Mouse (Mus musculus) liver, embryonic 12.5 days (tissue): ENCODE measurements around the gene Loxl3. TPM values are rescaled to one million over a fixed set of nuclear protein-coding genes. Genes with fewer than 3 reads are reported as not detected.

Experiments used
- ATAC-seq: fragments of 200-750 bp; cut with Nextera tagmentation; 2 replicates; pipeline ENCODE4 v1.8.0; 2017; ENCODE audit warnings: moderate number of reproducible peaks, mild to moderate bottlenecking, moderate library complexity
- H3K27ac ChIP-seq: fragments of 300-500 bp; sonication (generic); 2 replicates; pipeline ENCODE4 v1.5.1; 2016; ENCODE audit warnings: mild to moderate bottlenecking
- H3K27me3 ChIP-seq: fragments of 300-500 bp; sonication (generic); replicated peaks from 2 replicates; pipeline ENCODE4 v1.6.1; 2016; ENCODE audit warnings: mild to moderate bottlenecking, moderate library complexity
- H3K36me3 ChIP-seq: fragments of 300-500 bp; sonication (generic); 2 replicates; pipeline ENCODE4 v1.6.1; 2016; ENCODE audit warnings: mild to moderate bottlenecking, moderate library complexity
- H3K4me1 ChIP-seq: fragments of 300-500 bp; sonication (generic); 2 replicates; pipeline ENCODE4 v1.6.1; 2016
- H3K4me2 ChIP-seq: fragments of 300-500 bp; sonication (generic); 2 replicates; pipeline ENCODE4 v1.6.1; 2016; ENCODE audit warnings: mild to moderate bottlenecking, moderate library complexity
- H3K4me3 ChIP-seq: fragments of 300-500 bp; sonication (generic); 2 replicates; pipeline ENCODE4 v1.5.1; 2016; ENCODE audit warnings: mild to moderate bottlenecking, moderate library complexity
- H3K9ac ChIP-seq: fragments of 300-500 bp; sonication (generic); 2 replicates; pipeline ENCODE4 v1.6.1; 2016; ENCODE audit warnings: mild to moderate bottlenecking, moderate library complexity
- H3K9me3 ChIP-seq: fragments of 300-500 bp; sonication (generic); replicated peaks from 2 replicates; pipeline ENCODE4 v1.6.1; 2016; ENCODE audit warnings: mild to moderate bottlenecking, moderate library complexity
- WGBS: fragments of 180-500 bp; shearing (Covaris S2); methylation state at CpG from one replicate; pipeline ENCODE4 v1.1.7; 2016; ENCODE audit not compliant: insufficient replicate concordance; 5-methylcytosine and 5-hydroxymethylcytosine counted together
- microRNA counts: library from miRNA; unstranded; fragments of <30 nt; microRNA quantifications from one replicate; lab custom pipeline; 2017
- microRNA-seq: library from miRNA; unstranded; fragments of <30 nt; microRNA quantifications from one replicate; pipeline ENCODE4, GENCODE M21; 2017
- polyA plus RNA-seq: library from polyadenylated mRNA; unstranded; fragments of >200 nt; fragmentation: Nextera tagmentation; extraction: Ambion mirVana; gene quantifications from 2 replicates; pipeline ENCODE4 v1.2.1, GENCODE M21; 2016

Loxl3 gene
- polyA plus RNA-seq, 1 experiment from 2014 or later: 3.2 TPM

GRCm38 (mm10) chr6:83098411-83098810 lies 64.4 kb downstream of the Loxl3 start:
- H3K27me3 ChIP-seq: peaks cover 40% of the 10 kb centered on the region
- WGBS: 69% methylated on average over 2 of the region's 2 CpGs
- no peak overlapping the region for H3K4me3 ChIP-seq
- H3K27ac ChIP-seq: no peak overlapping the region
- H3K9ac ChIP-seq: no peak overlapping the region
- no peak overlapping the region for H3K4me2 ChIP-seq
- no peaks in the 10 kb centered on the region for H3K9me3 ChIP-seq
- H3K4me1 ChIP-seq: peaks cover 24% of the 10 kb centered on the region
- no peak for ATAC-seq
- peaks cover 3% of the 10 kb centered on the region for H3K36me3 ChIP-seq

- Histone ChIP-seq H3K4me3 (peak within 1 kb of the TSS; percentile 75), H3K9me3 (no peaks in the 10 kb centered on the region), H3K27ac (peak within 1 kb of the TSS; percentile 83), H3K4me2 (peak within 1 kb of the TSS; percentile 99), H3K4me1 (peaks cover 27% of the 10 kb centered on the region), H3K27me3 (peaks cover 21% of the 10 kb centered on the region), H3K9ac (peak within 1 kb of the TSS; percentile 87), H3K36me3 (peaks cover 22% of the 10 kb centered on the region)
- peak; percentile 81 for ATAC-seq
- WGBS: under 1% methylated on average over 25 of the region's 25 CpGs
Measured at GRCm38 (mm10) chr6:83101316-83101687, 67.3 kb downstream of the Loxl3 start, which contains the start of the genes Ccdc142 and Gm42688. Gene Ccdc142 (plus strand): TSS chr6:83101601. Gene Gm42688 (plus strand): TSS chr6:83101617.

DNA sequence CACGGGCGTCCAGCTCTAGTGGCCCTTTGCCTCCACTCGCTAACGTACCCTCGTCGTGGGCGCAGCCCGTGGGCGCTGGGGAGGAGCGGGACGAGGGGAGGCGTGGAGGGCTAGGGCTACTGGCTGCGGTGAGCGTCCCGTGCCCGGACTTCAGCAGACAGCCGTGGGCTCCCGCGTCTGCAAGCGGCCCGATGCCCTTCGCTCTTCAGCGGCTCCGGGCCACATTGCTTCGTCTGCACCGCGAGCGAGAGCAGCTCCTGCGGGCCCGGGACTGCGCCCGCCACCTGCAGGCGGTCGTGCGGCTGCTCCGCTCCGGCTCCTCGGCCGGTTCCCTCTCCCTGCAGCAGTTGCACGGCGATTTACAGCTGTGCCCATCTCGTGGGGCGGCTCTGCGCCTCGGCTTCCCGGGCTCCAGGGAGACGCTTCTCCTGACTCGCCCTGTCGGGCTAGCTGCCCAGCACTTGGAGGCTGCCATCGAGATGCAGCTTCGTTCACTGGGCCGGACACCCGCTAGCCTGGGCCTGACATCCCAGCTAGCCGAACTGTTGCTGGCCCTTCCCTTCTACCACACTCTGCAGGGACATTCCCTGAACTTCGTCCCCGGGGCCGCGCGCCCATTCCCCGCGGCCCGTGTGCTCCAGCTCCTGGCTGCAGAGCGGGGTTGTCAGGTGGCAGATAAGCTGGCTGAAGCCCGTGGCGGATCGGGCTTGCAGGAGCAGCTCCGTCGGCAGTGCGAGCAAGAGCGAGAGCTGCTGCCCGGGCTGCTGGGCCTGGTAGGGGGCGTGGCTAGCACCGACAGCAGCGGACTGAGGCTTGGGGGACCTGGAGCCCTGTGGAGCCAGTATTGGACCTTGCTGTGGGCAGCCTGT lies 67.9 kb downstream of the Loxl3 start:
- under 1% methylated on average over 74 of the region's 74 CpGs for WGBS
- Histone ChIP-seq H3K9ac (peak overlapping the region; percentile 87), H3K27me3 (peaks cover 19% of the 10 kb centered on the region), H3K36me3 (peaks cover 27% of the 10 kb centered on the region), H3K4me2 (peak overlapping the region; percentile 99), H3K9me3 (no peaks in the 10 kb centered on the region), H3K4me3 (peak overlapping the region; percentile 75), H3K27ac (peak overlapping the region; percentile 83), H3K4me1 (peaks cover 27% of the 10 kb centered on the region)
- peak; percentile 73 for ATAC-seq

MicroRNAs within 50 kb of the gene (microRNA counts, 519-probe panel; counts per million panel counts)
- microRNA mmu-miR-3470a+mmu-miR-3470b (lab: Ali Mortazavi, UCI): 582 counts per million, percentile 70 among the panel's probes with 10 or more counts

Small RNAs within 50 kb of the gene (microRNA-seq; reads per million reads assigned to microRNA genes)
- gene Mir3470a (not detected), gene Mir7040 (2.1 reads per million)

Other genes starting within 250 kb of the Loxl3 start
- gene Sema4f, start 94.4 kb upstream of the Loxl3 start, polyA plus RNA-seq: 0.16 and 0.19 TPM in 2 replicates
- 8.8 and 10.1 TPM in 2 replicates for gene M1ap, start 87.3 kb upstream of the Loxl3 start, polyA plus RNA-seq
- gene Dok1, start 702 bp upstream of the Loxl3 start, polyA plus RNA-seq: 22.2 and 22.6 TPM in 2 replicates
- gene Aup1, start 20.3 kb downstream of the Loxl3 start, polyA plus RNA-seq: 215 and 233 TPM in 2 replicates
- gene Htra2, start 21.1 kb downstream of the Loxl3 start, polyA plus RNA-seq: 147 and 154 TPM in 2 replicates
- gene Dqx1, start 23.7 kb downstream of the Loxl3 start, polyA plus RNA-seq: 5.0 and 5.4 TPM in 2 replicates
- gene Tlx2, start 36.1 kb downstream of the Loxl3 start, polyA plus RNA-seq: 0.11 and 0.42 TPM in 2 replicates
- gene Pcgf1, start 43.7 kb downstream of the Loxl3 start, polyA plus RNA-seq: 20.8 and 23.3 TPM in 2 replicates
- gene Lbx2, start 52.2 kb downstream of the Loxl3 start, polyA plus RNA-seq: 0.25 and 0.44 TPM in 2 replicates
- gene Ccdc142, start 67.4 kb downstream of the Loxl3 start, polyA plus RNA-seq: 1.5 and 1.9 TPM in 2 replicates
- gene Gm42688, start 67.4 kb downstream of the Loxl3 start, polyA plus RNA-seq: 2.3 TPM in 2 replicates
- 101 and 105 TPM in 2 replicates for gene Mrpl53, start 74.9 kb downstream of the Loxl3 start, polyA plus RNA-seq
- 83.5 and 86.9 TPM in 2 replicates for gene Mogs, start 81.3 kb downstream of the Loxl3 start, polyA plus RNA-seq
- 35.0 and 37.9 TPM in 2 replicates for gene Wbp1, start 87.4 kb downstream of the Loxl3 start, polyA plus RNA-seq
- 12.1 and 13.0 TPM in 2 replicates for gene Ino80b, start 91.3 kb downstream of the Loxl3 start, polyA plus RNA-seq
- 11.8 and 12.6 TPM in 2 replicates for gene Rtkn, start 101.3 kb downstream of the Loxl3 start, polyA plus RNA-seq
- gene Wdr54, start 122.2 kb downstream of the Loxl3 start, polyA plus RNA-seq: 0.81 and 1.1 TPM in 2 replicates
- gene 1700003E16Rik, start 122.2 kb downstream of the Loxl3 start, polyA plus RNA-seq: 0.19 and 0.35 TPM in 2 replicates
- 46.9 and 48.2 TPM in 2 replicates for gene Dctn1, start 131.7 kb downstream of the Loxl3 start, polyA plus RNA-seq
- gene Slc4a5, start 185.7 kb downstream of the Loxl3 start, polyA plus RNA-seq: 1.2 and 1.3 TPM in 2 replicates